Mouse (Mus musculus): Measurements from ENCODE around the gene Rap1gap. TPM values are rescaled to one million over a fixed set of nuclear protein-coding genes. Genes with fewer than 3 reads are reported as not detected.

Gene Rap1gap
- total RNA-seq, 2 experiments from 2014 or later, result not detected

GRCm38 (mm10) chr4:137764621-137765020 lies 100.1 kb downstream of the Rap1gap start:
- ATAC-seq (replicated peaks; ENCODE audit: low FRiP score, poor library complexity, severe bottlenecking), result no peak

GRCm38 (mm10) chr4:137765554-137765971 lies 101.0 kb downstream of the Rap1gap start:
- no peak for ATAC-seq (replicated peaks; ENCODE audit: low FRiP score, poor library complexity, severe bottlenecking)

GRCm38 (mm10) chr4:137766365-137766764 lies 101.8 kb downstream of the Rap1gap start:
- ATAC-seq (replicated peaks; ENCODE audit: low FRiP score, poor library complexity, severe bottlenecking), result no peak

GRCm38 (mm10) chr4:137768381-137768780 lies 103.9 kb downstream of the Rap1gap start:
- no peak for ATAC-seq (replicated peaks; ENCODE audit: low FRiP score, poor library complexity, severe bottlenecking)

- no peak for ATAC-seq (replicated peaks; ENCODE audit: low FRiP score, poor library complexity, severe bottlenecking)
Measured at GRCm38 (mm10) chr4:137768831-137769230, 104.3 kb downstream of the Rap1gap start.

- ATAC-seq (replicated peaks; ENCODE audit: low FRiP score, poor library complexity, severe bottlenecking), result no peak
Measured at GRCm38 (mm10) chr4:137769635-137770034, 105.1 kb downstream of the Rap1gap start.

- no peak for ATAC-seq (replicated peaks; ENCODE audit: low FRiP score, poor library complexity, severe bottlenecking)
Measured at GRCm38 (mm10) chr4:137770901-137771612, 106.5 kb downstream of the Rap1gap start.

GRCm38 (mm10) chr4:137771749-137772148 lies 107.2 kb downstream of the Rap1gap start:
- ATAC-seq (replicated peaks; ENCODE audit: low FRiP score, poor library complexity, severe bottlenecking), result no peak

GRCm38 (mm10) chr4:137772438-137773056 lies 108.0 kb downstream of the Rap1gap start:
- no peak for ATAC-seq (replicated peaks; ENCODE audit: low FRiP score, poor library complexity, severe bottlenecking)

GRCm38 (mm10) chr4:137773369-137773899 lies 108.9 kb downstream of the Rap1gap start:
- no peak for ATAC-seq (replicated peaks; ENCODE audit: low FRiP score, poor library complexity, severe bottlenecking)

GRCm38 (mm10) chr4:137774013-137774412 lies 109.5 kb downstream of the Rap1gap start:
- ATAC-seq (replicated peaks; ENCODE audit: low FRiP score, poor library complexity, severe bottlenecking), result no peak

GRCm38 (mm10) chr4:137774505-137774904 lies 110.0 kb downstream of the Rap1gap start:
- no peak for ATAC-seq (replicated peaks; ENCODE audit: low FRiP score, poor library complexity, severe bottlenecking)

GRCm38 (mm10) chr4:137777866-137778265 lies 113.3 kb downstream of the Rap1gap start:
- ATAC-seq (replicated peaks; ENCODE audit: low FRiP score, poor library complexity, severe bottlenecking), result no peak

- ATAC-seq (replicated peaks; ENCODE audit: low FRiP score, poor library complexity, severe bottlenecking), result no peak
Measured at GRCm38 (mm10) chr4:137778397-137779184, 114.1 kb downstream of the Rap1gap start.

Other genes starting within 250 kb of the Rap1gap start
- gene Cela3b, start 234.2 kb upstream of the Rap1gap start, total RNA-seq (2015; ENCODE audit: low replicate concordance), result not detected in 2 replicates
- gene Cela3b, start 234.2 kb upstream of the Rap1gap start, total RNA-seq (2017; ENCODE audit: low replicate concordance), result not detected in 2 replicates
- gene 1700013G24Rik, start 211.4 kb upstream of the Rap1gap start, total RNA-seq (2015; ENCODE audit: low replicate concordance), result not detected in 2 replicates
- not detected in 2 replicates for gene 1700013G24Rik, start 211.4 kb upstream of the Rap1gap start, total RNA-seq (2017; ENCODE audit: low replicate concordance)
- not detected in 2 replicates for gene Hspg2, start 196.0 kb upstream of the Rap1gap start, total RNA-seq (2015; ENCODE audit: low replicate concordance)
- 0.13 TPM in 1 of 2 replicates, not detected in the other for gene Hspg2, start 196.0 kb upstream of the Rap1gap start, total RNA-seq (2017; ENCODE audit: low replicate concordance)
- gene Ldlrad2, start 90.2 kb upstream of the Rap1gap start, total RNA-seq (2015; ENCODE audit: low replicate concordance), result not detected in 2 replicates
- not detected in 2 replicates for gene Ldlrad2, start 90.2 kb upstream of the Rap1gap start, total RNA-seq (2017; ENCODE audit: low replicate concordance)
- gene Usp48, start 71.0 kb upstream of the Rap1gap start, total RNA-seq (2015; ENCODE audit: low replicate concordance), result 167 and 183 TPM in 2 replicates
- 154 and 178 TPM in 2 replicates for gene Usp48, start 71.0 kb upstream of the Rap1gap start, total RNA-seq (2017; ENCODE audit: low replicate concordance)
- gene Alpl, start 131.7 kb downstream of the Rap1gap start, total RNA-seq (2015; ENCODE audit: low replicate concordance), result not detected in 2 replicates
- gene Alpl, start 131.7 kb downstream of the Rap1gap start, total RNA-seq (2017; ENCODE audit: low replicate concordance), result not detected in 2 replicates
- 1.7 and 2.5 TPM in 2 replicates for gene Ece1, start 197.5 kb downstream of the Rap1gap start, total RNA-seq (2015; ENCODE audit: low replicate concordance)
- gene Ece1, start 197.5 kb downstream of the Rap1gap start, total RNA-seq (2017; ENCODE audit: low replicate concordance), result 0.51 and 0.83 TPM in 2 replicates

All from erythroid progenitor cell, adult 5-6 weeks (primary cell).